Mouse (Mus musculus): ENCODE data around the gene Sipa1l1. TPM values are rescaled to one million over a fixed set of nuclear protein-coding genes. Genes with fewer than 3 reads are reported as not detected.
A peak's percentile ranks its signal among the peaks of the same experiment; 100 is the strongest.

Sipa1l1 gene
- polyA plus RNA-seq, 1 experiment from 2014 or later, result 29.4 TPM

DNA sequence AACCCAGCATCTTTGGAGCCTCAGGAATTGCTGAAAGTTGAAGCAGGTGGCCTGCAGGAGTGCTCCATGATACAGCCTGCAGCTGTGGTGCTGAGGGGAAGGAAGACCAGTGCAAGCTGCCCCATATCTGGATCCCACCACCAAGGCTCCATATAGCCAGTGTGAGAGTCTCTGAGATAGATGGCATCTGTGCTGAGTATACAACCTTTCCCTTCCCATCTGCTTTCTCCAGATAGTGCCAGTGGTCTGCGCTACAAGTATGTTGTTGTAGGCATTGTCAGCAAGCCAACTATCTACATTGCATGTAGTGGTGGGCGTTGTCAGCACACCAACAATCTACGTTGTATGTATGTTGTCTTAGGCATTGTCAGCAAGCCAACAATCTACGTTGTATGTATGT, 68.0 kb downstream of the Sipa1l1 start:
- no peak overlapping the region for H3K9ac ChIP-seq
- H3K27ac ChIP-seq, result no peak overlapping the region
- H3K36me3 ChIP-seq, result 0 out of 2 replicates have a peak, but pooled peaks cover 2% of the 10 kb centered on the region
- H3K9me3 ChIP-seq, result no peaks in the 10 kb centered on the region
- H3K4me1 ChIP-seq, result peaks cover 9% of the 10 kb centered on the region
- ATAC-seq (ENCODE audit: borderline replicate concordance, extremely low read depth, low FRiP score, low TSS enrichment), result no peak
- no peaks in the 10 kb centered on the region for H3K27me3 ChIP-seq
- H3K4me3 ChIP-seq, result no peak overlapping the region
- no peak overlapping the region for H3K4me2 ChIP-seq
- WGBS, result 89% methylated on average over 4 of the region's 4 CpGs

DNA sequence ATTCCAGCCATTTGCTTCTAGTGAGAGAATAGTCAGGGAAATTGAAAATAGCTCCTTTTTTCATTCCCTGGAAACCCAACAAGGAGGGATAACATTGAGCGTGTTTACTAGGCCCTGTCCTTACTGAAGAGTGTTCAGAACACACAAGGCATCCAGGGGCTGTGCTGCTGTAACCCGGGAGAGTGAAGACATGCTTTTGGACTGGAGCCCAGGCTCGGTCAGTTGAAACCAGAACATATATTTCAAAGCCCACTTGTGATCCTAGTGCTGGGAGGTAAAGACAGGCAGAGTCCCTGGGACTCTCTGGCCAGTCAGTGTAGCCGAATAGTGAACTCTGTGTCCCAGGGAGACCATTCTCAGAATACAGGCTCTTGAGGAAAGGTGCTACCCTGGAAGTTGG, 68.8 kb downstream of the Sipa1l1 start:
- peaks cover 6% of the 10 kb centered on the region for H3K4me1 ChIP-seq
- peak; percentile 52; the same call in 1 of the 2 replicates for ATAC-seq (ENCODE audit: borderline replicate concordance, extremely low read depth, low FRiP score, low TSS enrichment)
- H3K27ac ChIP-seq, result peak overlapping the region; percentile 36; the same call in 1 of the 2 replicates
- no peaks in the 10 kb centered on the region for H3K9me3 ChIP-seq
- 26% methylated on average over 4 of the region's 4 CpGs for WGBS
- no peak overlapping the region for H3K4me3 ChIP-seq
- no peak overlapping the region for H3K4me2 ChIP-seq
- 0 out of 2 replicates have a peak, but pooled peaks cover 2% of the 10 kb centered on the region for H3K36me3 ChIP-seq
- no peaks in the 10 kb centered on the region for H3K27me3 ChIP-seq
- no peak overlapping the region for H3K9ac ChIP-seq

DNA sequence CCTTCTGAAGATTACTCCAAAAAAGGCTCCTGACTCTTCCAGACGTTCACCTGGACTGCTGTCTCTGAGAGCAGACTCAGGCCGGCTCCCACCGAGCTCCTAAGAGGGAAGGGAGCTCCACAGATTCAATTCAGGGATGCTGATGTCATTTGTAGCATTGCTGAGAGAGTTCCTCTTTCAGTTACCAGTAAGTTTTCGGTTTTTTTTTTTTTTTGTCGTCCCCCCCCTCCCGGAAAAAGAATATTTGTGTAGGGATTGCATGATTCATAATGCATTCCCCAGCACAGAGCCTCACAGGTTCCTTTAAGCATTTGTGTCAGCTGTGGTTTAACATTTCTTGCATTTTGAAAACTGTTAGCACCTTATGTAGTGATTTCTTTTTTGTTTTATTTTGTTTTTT, 71.6 kb downstream of the Sipa1l1 start:
- Histone ChIP-seq H3K27ac (no peak overlapping the region), H3K9me3 (no peaks in the 10 kb centered on the region), H3K4me1 (peaks cover 6% of the 10 kb centered on the region), H3K4me3 (no peak overlapping the region), H3K9ac (no peak overlapping the region), H3K27me3 (no peaks in the 10 kb centered on the region), H3K4me2 (no peak overlapping the region), H3K36me3 (no peaks in the 10 kb centered on the region)
- WGBS, result 73% methylated on average over 6 of the region's 6 CpGs
- ATAC-seq (ENCODE audit: borderline replicate concordance, extremely low read depth, low FRiP score, low TSS enrichment), result no peak

DNA sequence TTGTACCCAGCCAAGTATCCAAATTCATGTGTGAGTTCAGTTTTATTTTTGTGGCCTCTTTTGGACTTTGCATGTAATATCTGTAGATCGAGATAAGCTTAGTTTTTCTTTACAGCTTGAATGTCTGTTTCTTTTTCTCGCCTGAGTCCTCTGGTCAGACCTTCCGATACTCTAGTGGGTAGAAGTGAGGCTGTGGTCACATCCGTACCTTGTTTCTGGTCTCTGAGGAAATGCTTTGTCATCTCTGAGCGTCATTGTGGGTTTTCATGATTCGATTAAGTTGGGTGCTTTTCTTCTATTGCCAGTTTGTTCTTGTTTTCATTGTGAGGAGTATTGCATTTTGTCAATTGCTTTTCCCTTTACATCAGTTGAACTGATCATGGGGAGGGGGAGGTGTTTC, 76.1 kb downstream of the Sipa1l1 start:
- Histone ChIP-seq H3K9ac (no peak overlapping the region), H3K27me3 (no peaks in the 10 kb centered on the region), H3K9me3 (no peaks in the 10 kb centered on the region), H3K4me1 (no peaks in the 10 kb centered on the region), H3K36me3 (no peaks in the 10 kb centered on the region), H3K4me3 (no peak overlapping the region), H3K4me2 (no peak overlapping the region), H3K27ac (no peak overlapping the region)
- 89% methylated on average over 6 of the region's 6 CpGs for WGBS
- no peak for ATAC-seq (ENCODE audit: borderline replicate concordance, extremely low read depth, low FRiP score, low TSS enrichment)

DNA sequence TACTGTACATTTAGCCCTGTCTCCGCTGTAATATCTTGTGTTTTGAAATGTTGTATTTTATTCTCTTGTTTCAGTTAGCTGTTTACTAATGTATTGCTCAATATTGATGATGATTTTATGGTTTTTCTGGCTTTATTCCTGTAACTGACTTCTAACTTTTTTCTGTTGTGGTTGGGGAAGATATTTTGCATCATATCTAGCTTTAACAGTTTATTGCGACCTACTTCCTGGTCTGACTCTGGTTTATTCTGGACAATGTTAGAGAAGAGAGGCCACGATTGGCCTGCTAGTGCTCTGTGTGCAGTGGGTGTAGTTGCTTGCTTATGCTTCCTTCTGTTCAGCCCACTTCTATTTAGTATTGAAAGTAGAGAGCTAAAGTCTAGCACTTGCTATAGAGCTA, 77.3 kb downstream of the Sipa1l1 start:
- no peak for ATAC-seq (ENCODE audit: borderline replicate concordance, extremely low read depth, low FRiP score, low TSS enrichment)
- Histone ChIP-seq H3K27ac (no peak overlapping the region), H3K9me3 (no peaks in the 10 kb centered on the region), H3K36me3 (no peaks in the 10 kb centered on the region), H3K4me3 (no peak overlapping the region), H3K4me2 (no peak overlapping the region), H3K4me1 (no peaks in the 10 kb centered on the region), H3K27me3 (no peaks in the 10 kb centered on the region), H3K9ac (no peak overlapping the region)
- WGBS, result 69% methylated on average over 3 of the region's 3 CpGs

DNA sequence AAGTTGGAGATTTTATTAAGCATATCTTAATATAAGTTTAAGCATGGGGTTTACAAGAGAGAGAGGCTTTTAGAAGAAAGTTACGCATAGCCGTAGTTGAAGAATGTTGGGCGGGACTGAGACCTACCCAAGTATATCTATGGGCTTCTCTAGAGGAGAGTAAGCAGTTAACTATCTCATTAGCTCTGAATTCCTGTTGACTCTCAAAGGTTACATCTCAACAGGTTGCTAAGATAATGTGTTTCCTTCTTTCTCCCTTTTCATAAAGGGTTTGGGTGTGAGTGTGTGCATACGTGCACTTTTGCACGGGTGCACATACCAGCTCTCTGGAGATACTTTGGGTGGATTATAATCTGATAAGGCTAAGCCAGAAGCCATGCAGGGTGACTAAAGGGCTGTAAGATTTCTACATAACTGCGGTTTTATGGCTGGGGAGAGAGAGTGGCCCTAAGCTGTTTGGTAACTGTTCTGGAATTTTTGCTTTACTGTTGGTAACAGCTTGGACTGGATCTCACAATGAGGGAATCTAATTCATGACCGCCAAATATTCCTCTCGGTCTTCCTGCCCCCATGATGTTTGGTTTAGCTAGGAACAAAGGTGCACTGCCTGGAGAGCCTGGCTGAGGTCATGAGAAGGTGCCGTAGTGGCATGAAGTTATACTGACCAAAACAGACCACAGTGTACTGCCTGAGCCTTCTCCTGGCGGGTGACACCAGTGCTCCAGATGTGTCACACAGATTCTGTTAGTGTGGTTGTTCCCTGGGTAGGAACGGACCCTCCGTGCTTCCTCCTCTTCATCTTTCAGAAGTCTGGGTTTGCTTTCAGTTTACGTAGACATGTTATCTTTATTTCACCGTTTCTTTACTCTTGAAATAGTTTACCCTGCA, 78.5 kb downstream of the Sipa1l1 start:
- H3K4me1 ChIP-seq, result no peaks in the 10 kb centered on the region
- no peak overlapping the region for H3K27ac ChIP-seq
- no peaks in the 10 kb centered on the region for H3K9me3 ChIP-seq
- H3K4me3 ChIP-seq, result no peak overlapping the region
- WGBS, result 81% methylated on average over 14 of the region's 14 CpGs
- H3K36me3 ChIP-seq, result no peaks in the 10 kb centered on the region
- no peak overlapping the region for H3K9ac ChIP-seq
- H3K4me2 ChIP-seq, result no peak overlapping the region
- ATAC-seq (ENCODE audit: borderline replicate concordance, extremely low read depth, low FRiP score, low TSS enrichment), result no peak
- H3K27me3 ChIP-seq, result no peaks in the 10 kb centered on the region

DNA sequence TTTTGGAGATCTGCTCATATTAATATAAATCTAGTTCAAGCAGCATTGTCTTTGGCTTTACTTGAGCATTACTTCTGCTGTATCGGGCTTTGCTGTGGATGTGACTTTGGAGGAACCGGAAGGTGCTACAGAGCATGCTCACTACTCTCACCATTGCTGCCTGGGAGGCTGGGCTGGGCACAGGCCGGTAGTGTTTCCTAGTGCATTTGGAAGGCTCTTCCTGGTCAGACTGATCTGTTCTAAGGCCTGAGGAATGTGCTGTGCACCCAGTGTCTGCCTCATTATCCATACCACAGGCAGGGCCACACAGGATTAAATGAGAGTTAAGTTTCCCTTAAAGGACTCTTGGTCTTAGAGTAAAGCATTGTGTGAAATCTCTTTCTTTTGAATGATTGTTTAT, 79.4 kb downstream of the Sipa1l1 start:
- Histone ChIP-seq H3K4me2 (no peak overlapping the region), H3K9ac (no peak overlapping the region), H3K9me3 (no peaks in the 10 kb centered on the region), H3K27ac (no peak overlapping the region), H3K27me3 (no peaks in the 10 kb centered on the region), H3K36me3 (no peaks in the 10 kb centered on the region), H3K4me1 (no peaks in the 10 kb centered on the region), H3K4me3 (no peak overlapping the region)
- ATAC-seq (ENCODE audit: borderline replicate concordance, extremely low read depth, low FRiP score, low TSS enrichment), result no peak
- WGBS, result 87% methylated on average over 3 of the region's 3 CpGs

DNA sequence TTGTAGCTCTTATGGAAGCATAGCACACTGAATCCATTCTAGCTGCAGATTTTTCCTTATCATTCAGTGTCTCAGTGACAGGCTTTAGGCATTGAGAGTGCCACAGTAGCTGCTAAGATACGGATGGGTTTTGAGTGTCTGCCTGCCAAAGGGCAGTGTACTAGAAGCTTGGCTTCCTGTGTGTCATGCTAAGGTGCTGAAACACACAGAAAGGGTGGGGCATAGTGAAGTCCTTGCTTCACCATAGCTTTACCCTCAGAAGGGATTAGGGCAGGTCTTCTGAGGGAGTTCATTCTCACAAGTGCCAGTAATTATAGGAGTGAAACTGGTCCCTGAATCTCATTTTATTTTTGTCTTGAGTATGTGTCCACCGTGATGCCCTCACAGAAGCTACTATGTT, 82.2 kb downstream of the Sipa1l1 start:
- H3K36me3 ChIP-seq, result no peaks in the 10 kb centered on the region
- no peaks in the 10 kb centered on the region for H3K27me3 ChIP-seq
- WGBS, result 84% methylated on average over 2 of the region's 2 CpGs
- H3K9ac ChIP-seq, result no peak overlapping the region
- no peak overlapping the region for H3K4me2 ChIP-seq
- no peak for ATAC-seq (ENCODE audit: borderline replicate concordance, extremely low read depth, low FRiP score, low TSS enrichment)
- no peak overlapping the region for H3K27ac ChIP-seq
- no peaks in the 10 kb centered on the region for H3K9me3 ChIP-seq
- no peak overlapping the region for H3K4me3 ChIP-seq
- H3K4me1 ChIP-seq, result peaks cover 3% of the 10 kb centered on the region

DNA sequence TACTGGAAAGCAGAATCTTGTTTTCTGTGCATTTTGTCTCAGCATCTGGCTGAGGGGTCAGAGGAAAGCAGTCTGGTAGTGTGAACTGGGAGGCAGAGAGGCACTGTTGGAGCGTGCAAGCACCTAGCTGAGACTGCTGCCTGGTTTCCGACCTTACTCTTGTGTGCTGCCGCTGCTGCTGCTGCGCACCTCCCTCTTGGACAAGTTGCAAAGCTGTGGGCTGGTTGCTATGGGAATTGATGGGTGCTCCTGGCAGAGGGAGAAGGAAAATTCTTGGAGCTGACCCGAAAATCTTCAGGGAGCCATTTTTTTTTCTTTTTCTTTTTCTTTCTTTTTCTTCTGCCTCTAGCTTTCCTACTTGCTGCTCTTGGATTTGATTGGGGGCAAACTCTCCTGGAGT, 85.0 kb downstream of the Sipa1l1 start:
- Histone ChIP-seq H3K4me2 (no peak overlapping the region), H3K4me3 (no peak overlapping the region), H3K27me3 (no peaks in the 10 kb centered on the region), H3K9ac (no peak overlapping the region), H3K27ac (no peak overlapping the region), H3K36me3 (no peaks in the 10 kb centered on the region), H3K4me1 (peaks cover 3% of the 10 kb centered on the region), H3K9me3 (no peaks in the 10 kb centered on the region)
- no peak for ATAC-seq (ENCODE audit: borderline replicate concordance, extremely low read depth, low FRiP score, low TSS enrichment)
- 47% methylated on average over 5 of the region's 5 CpGs for WGBS

DNA sequence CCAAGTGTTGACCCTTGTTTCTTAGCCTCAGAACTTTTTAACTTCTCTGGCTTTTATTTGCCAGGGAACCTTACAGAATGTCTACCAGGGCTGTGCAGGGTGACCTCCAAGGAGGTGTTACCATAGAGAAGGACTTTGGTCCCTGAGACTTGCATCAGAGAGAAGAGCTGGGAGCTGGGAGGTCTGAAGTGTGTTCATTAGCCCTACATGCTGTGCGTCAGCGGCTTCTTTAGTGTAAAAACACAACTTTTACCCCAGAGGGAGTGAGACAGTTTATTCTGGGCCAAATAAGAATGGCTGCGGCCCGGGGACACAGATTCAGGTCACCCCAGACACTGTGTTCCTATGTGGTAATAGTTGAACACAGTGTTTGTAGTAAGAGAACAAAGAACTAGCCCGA, 86.9 kb downstream of the Sipa1l1 start:
- Histone ChIP-seq H3K27me3 (no peaks in the 10 kb centered on the region), H3K4me3 (no peak overlapping the region), H3K4me1 (peaks cover 3% of the 10 kb centered on the region), H3K27ac (no peak overlapping the region), H3K9ac (no peak overlapping the region), H3K36me3 (no peaks in the 10 kb centered on the region), H3K9me3 (no peaks in the 10 kb centered on the region), H3K4me2 (no peak overlapping the region)
- WGBS, result 68% methylated on average over 5 of the region's 5 CpGs
- no peak for ATAC-seq (ENCODE audit: borderline replicate concordance, extremely low read depth, low FRiP score, low TSS enrichment)

DNA sequence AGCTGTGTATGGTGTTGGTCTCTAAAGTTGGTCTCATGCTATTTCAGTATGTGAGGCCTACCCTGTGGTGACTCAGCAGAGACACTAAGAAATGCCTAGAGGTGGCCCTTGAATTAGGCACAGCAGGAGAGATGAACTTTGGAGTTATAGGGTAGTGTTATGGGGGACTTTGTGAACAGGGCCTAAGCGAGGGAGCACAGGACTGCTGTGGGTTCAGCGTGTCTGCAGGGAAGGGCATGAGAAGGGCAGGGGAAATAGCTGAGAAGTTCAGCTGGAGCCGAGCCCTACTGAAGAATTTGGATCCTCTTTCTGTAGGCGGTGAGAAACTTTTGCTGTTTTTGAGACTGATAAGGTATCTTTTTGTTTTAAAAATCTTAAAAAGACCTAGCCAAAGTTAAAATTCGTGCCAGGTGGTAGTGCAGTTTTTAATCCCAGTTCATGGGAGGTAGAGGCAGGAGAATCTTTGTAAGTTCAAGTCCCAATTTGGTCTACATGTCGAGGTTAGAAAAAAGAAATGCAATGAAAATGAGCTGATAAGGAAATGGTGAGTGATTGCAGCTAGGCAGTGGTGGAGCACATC, 87.9 kb downstream of the Sipa1l1 start:
- WGBS, result 87% methylated on average over 6 of the region's 6 CpGs
- no peak for ATAC-seq (ENCODE audit: borderline replicate concordance, extremely low read depth, low FRiP score, low TSS enrichment)
- no peak overlapping the region for H3K4me3 ChIP-seq
- no peak overlapping the region for H3K27ac ChIP-seq
- H3K27me3 ChIP-seq, result no peaks in the 10 kb centered on the region
- H3K4me2 ChIP-seq, result no peak overlapping the region
- H3K9ac ChIP-seq, result no peak overlapping the region
- no peaks in the 10 kb centered on the region for H3K36me3 ChIP-seq
- H3K9me3 ChIP-seq, result no peaks in the 10 kb centered on the region
- peaks cover 3% of the 10 kb centered on the region for H3K4me1 ChIP-seq

DNA sequence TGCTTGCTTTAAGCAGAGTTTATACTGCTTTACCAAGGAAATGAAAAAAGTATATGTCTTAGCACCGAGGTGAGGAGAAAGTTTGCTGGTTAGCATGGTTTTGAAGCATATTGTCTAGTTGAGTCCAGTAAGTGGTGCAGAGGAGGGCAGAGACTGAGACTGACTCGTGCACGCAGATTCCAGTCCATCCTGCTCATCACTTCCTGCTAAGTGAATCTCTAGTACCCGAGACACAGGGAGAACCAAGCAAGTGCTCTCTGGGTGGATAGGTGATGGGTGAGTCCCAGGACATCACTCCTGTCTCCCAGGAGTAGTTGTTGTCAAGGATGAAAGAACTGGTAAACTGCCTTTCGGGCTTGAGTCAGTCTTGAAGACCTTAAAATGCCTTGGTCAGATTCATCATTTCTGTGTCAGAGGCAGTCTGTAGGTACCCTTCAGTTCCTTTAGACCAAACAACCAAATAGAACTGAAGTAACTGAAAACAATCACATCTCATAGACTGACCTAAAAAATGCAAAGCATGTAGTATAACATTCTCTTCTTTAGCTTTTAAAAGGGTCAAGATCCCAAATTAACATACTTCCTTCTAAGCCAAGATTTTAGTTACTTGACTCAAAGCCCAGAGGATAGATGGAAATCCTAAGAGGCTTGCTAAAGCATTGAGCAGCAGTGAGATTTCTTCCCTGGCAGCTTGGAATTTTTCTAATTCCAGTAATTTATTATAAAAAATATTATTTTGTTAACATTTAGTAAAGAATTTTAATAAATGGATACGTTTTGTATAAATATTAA, 89.1 kb downstream of the Sipa1l1 start:
- no peaks in the 10 kb centered on the region for H3K36me3 ChIP-seq
- H3K9ac ChIP-seq, result no peak overlapping the region
- no peak overlapping the region for H3K27ac ChIP-seq
- peaks cover 3% of the 10 kb centered on the region for H3K4me1 ChIP-seq
- no peak overlapping the region for H3K4me3 ChIP-seq
- 71% methylated on average over 6 of the region's 6 CpGs for WGBS
- H3K27me3 ChIP-seq, result no peaks in the 10 kb centered on the region
- H3K4me2 ChIP-seq, result no peak overlapping the region
- no peaks in the 10 kb centered on the region for H3K9me3 ChIP-seq
- ATAC-seq (ENCODE audit: borderline replicate concordance, extremely low read depth, low FRiP score, low TSS enrichment), result no peak

All from lung, embryonic 15.5 days (tissue).